Mouse (Mus musculus) urinary bladder, postnatal 0 days (tissue): ENCODE measurements around the gene Clec3a. TPM values are rescaled to one million over a fixed set of nuclear protein-coding genes. Genes with fewer than 3 reads are reported as not detected.

Source experiments
- polyA plus RNA-seq: library from polyadenylated mRNA; unstranded; fragments of >200 nt; fragmentation: Nextera tagmentation; extraction: Ambion mirVana; gene quantifications from 2 replicates; pipeline ENCODE4 v1.2.1, GENCODE M21; 2015

The Clec3a gene
- not detected in 2 replicates for polyA plus RNA-seq

GRCm38 (mm10) chr8:114417786-114418185 is at the start of gene Clec3a:
TSS of gene Clec3a (plus strand) at chr8:114418086.

GRCm38 (mm10) chr8:114439334-114440204 is 21.7 kb downstream of the Clec3a start, which contains the start of gene Wwox:
TSS of gene Wwox (plus strand) at chr8:114439655.

Other genes starting within 250 kb of the Clec3a start
- gene Vat1l, start 212.5 kb upstream of the Clec3a start, polyA plus RNA-seq, result 1.1 and 1.2 TPM in 2 replicates
- 5.9 and 6.4 TPM in 2 replicates for gene Wwox, start 21.6 kb downstream of the Clec3a start, polyA plus RNA-seq